Comparison of ENCODE assay signal across 23 mouse cellular contexts in genomic region chr10:88202581-88202980, GRCm38 (mm10). TPM values are rescaled to one million over a fixed set of nuclear protein-coding genes. Genes with fewer than 3 reads are reported as not detected.
A peak's percentile ranks its signal among the peaks of the same experiment; 100 is the strongest.
DNase-seq lines count a peak whose midpoint lies in the region; ATAC-seq lines count a peak whose summit lies in the region.
"Had no signal": no experiment of that assay in that cellular context is flagged by ENCODE, and none has a peak within 500 bp of the region (broad histone marks: within the 10 kb centered on the region; RNA-seq: fewer than 3 reads in every experiment).

No protein-coding gene starts in this region.

- no peaks in the 10 kb centered on the region for H3K27me3 ChIP-seq in lung, embryonic 16.5 days (ENCODE audit: control insufficient read depth, insufficient read depth, low read depth, low read length)
- H3K27me3 ChIP-seq in midbrain, embryonic 15.5 days (replicated peaks): no peaks in the 10 kb centered on the region
- H3K27me3 ChIP-seq: CH12.LX; forebrain, embryonic 12.5 days; heart, embryonic 15.5 days; intestine, embryonic 15.5 days; neural tube, embryonic 13.5 days; stomach, embryonic 15.5 days had no signal

- intact Hi-C loops in left cerebral cortex, postnatal 10 days (cut with DNase I): no loop called here

- no peak overlapping the region for H3K4me3 ChIP-seq in lung, embryonic 16.5 days (ENCODE audit: low read length)
- no peak overlapping the region for H3K4me3 ChIP-seq in midbrain, embryonic 15.5 days
- H3K4me3 ChIP-seq: forebrain, embryonic 12.5 days; hindbrain, embryonic 10.5 days; intestine, embryonic 15.5 days; neural tube, embryonic 13.5 days; stomach, embryonic 15.5 days had no signal

- no peak for DNase-seq in lung, postnatal 25 days (ENCODE audit: low spot score)
- DNase-seq in thymus, postnatal 14 days: peak; percentile 33
- DNase-seq in left cerebral cortex, postnatal 10 days (ENCODE audit: extremely low spot score in 1 of 2, low spot score in 2 of 2): no peak
- DNase-seq in layer of hippocampus, adult 11-12 months (ENCODE audit: low spot score): no peak
- DNase-seq: cerebellum, adult 2 months; gastrocnemius, adult 2 months; kidney, postnatal 4 days; lung, adult 2 months; lung, postnatal 4 days; right cerebral cortex, postnatal 14 days; spleen, adult 18-20 months had no signal

- no peak overlapping the region for H3K27ac ChIP-seq in lung, embryonic 16.5 days (ENCODE audit: low read length)
- no peak overlapping the region for H3K27ac ChIP-seq in midbrain, embryonic 15.5 days
- H3K27ac ChIP-seq: forebrain, embryonic 12.5 days; heart, embryonic 15.5 days; intestine, embryonic 15.5 days; neural tube, embryonic 13.5 days; stomach, embryonic 15.5 days had no signal

- 0 out of 2 replicates have a peak overlapping the region, but pooled peaks have one; percentile 17 for H3K4me2 ChIP-seq in lung, embryonic 16.5 days (ENCODE audit: low read depth, low read length)
- no peak overlapping the region for H3K4me2 ChIP-seq in midbrain, embryonic 15.5 days
- H3K4me2 ChIP-seq: intestine, embryonic 15.5 days; midbrain, embryonic 11.5 days had no signal

- H3K9ac ChIP-seq in lung, embryonic 16.5 days (ENCODE audit: low read length): peak overlapping the region; percentile 22; the same call in 1 of the 2 replicates
- H3K9ac ChIP-seq in midbrain, embryonic 15.5 days: no peak overlapping the region
- H3K9ac ChIP-seq: forebrain, embryonic 12.5 days; heart, embryonic 15.5 days; intestine, embryonic 15.5 days; stomach, embryonic 15.5 days had no signal

- WGBS in lung, embryonic 16.5 days: 69% methylated on average over 8 of the region's 8 CpGs
- WGBS in midbrain, embryonic 15.5 days: 98% methylated on average over 8 of the region's 8 CpGs

- no peaks in the 10 kb centered on the region for H3K9me3 ChIP-seq in lung, embryonic 16.5 days (ENCODE audit: control insufficient read depth, low read length)
- no peaks in the 10 kb centered on the region for H3K9me3 ChIP-seq in midbrain, embryonic 15.5 days
- H3K9me3 ChIP-seq: forebrain, embryonic 12.5 days; heart, embryonic 15.5 days; hindbrain, embryonic 10.5 days; intestine, embryonic 15.5 days; neural tube, embryonic 13.5 days; stomach, embryonic 15.5 days had no signal

- no peaks in the 10 kb centered on the region for H3K36me3 ChIP-seq in lung, embryonic 16.5 days (ENCODE audit: control insufficient read depth, insufficient read depth, low read length)
- H3K36me3 ChIP-seq in midbrain, embryonic 15.5 days (replicated peaks): no peaks in the 10 kb centered on the region
- H3K36me3 ChIP-seq: forebrain, embryonic 12.5 days; heart, embryonic 15.5 days had no signal

- peaks cover 8% of the 10 kb centered on the region for H3K4me1 ChIP-seq in lung, embryonic 16.5 days (replicated peaks; ENCODE audit: control insufficient read depth, insufficient read depth, low read length)
- peaks cover 6% of the 10 kb centered on the region for H3K4me1 ChIP-seq in midbrain, embryonic 15.5 days
- H3K4me1 ChIP-seq: stomach, embryonic 15.5 days had no signal

- ATAC-seq in lung, embryonic 16.5 days (ENCODE audit: low read depth): no peak
- peak; percentile 31 for ATAC-seq in CD4-positive, CD25-positive, alpha-beta regulatory T cell, adult 4 months
- peak; percentile 4 to 19; a peak in 1 of 4 replicates for ATAC-seq in hematopoietic stem cell, adult 5-6 weeks (replicated peaks in 1 of 2; ENCODE audit: insufficient read depth in 1 of 2, low FRiP score in 2 of 2, low TSS enrichment in 1 of 2, low read depth in 1 of 2, poor library complexity in 2 of 2, severe bottlenecking in 2 of 2)
- no peak for ATAC-seq in midbrain, embryonic 15.5 days (replicated peaks)
- ATAC-seq: intestine, embryonic 15.5 days had no signal

RNA-seq across cellular contexts. Expression of gene Washc3, which starts 1.7 kb away (rescaled TPM):
- 60.4 and 71.0 TPM in 2 replicates for polyA plus RNA-seq in lung, embryonic 16.5 days (2015; fragmentation: Nextera tagmentation; extraction: Ambion mirVana)
- polyA plus RNA-seq in CD4-positive, CD25-positive, alpha-beta regulatory T cell, adult 4 months (2017; shearing (Covaris generic)): 100 to 1,000 TPM in 1 of 2 experiments, 10 to 100 TPM in 1; 89.4 to 124 TPM
- total RNA-seq in hematopoietic stem cell, adult 5-6 weeks (2017): 59.0 and 64.4 TPM in 2 replicates
- 10 to 100 TPM; 22.0 to 24.6 TPM for total RNA-seq in left cerebral cortex, postnatal 10 days (2021)
- 39.0 and 40.2 TPM in 2 replicates for polyA plus RNA-seq in midbrain, embryonic 15.5 days (2015; fragmentation: Nextera tagmentation; extraction: Ambion mirVana)

RNA-seq across cellular contexts. Expression of gene Nup37, which starts 55.8 kb away (rescaled TPM):
- polyA plus RNA-seq in lung, embryonic 16.5 days (2015; fragmentation: Nextera tagmentation; extraction: Ambion mirVana): 73.1 and 80.8 TPM in 2 replicates
- polyA plus RNA-seq in CD4-positive, CD25-positive, alpha-beta regulatory T cell, adult 4 months (2017; shearing (Covaris generic)): 10 to 100 TPM; 30.8 to 38.6 TPM
- total RNA-seq in hematopoietic stem cell, adult 5-6 weeks (2017): 41.5 and 62.3 TPM in 2 replicates
- 1 to 10 TPM; 7.3 to 7.4 TPM for total RNA-seq in left cerebral cortex, postnatal 10 days (2021)
- polyA plus RNA-seq in midbrain, embryonic 15.5 days (2015; fragmentation: Nextera tagmentation; extraction: Ambion mirVana): 21.7 and 22.3 TPM in 2 replicates

RNA-seq across cellular contexts. Expression of gene Parpbp, which starts 55.8 kb away (rescaled TPM):
- polyA plus RNA-seq in lung, embryonic 16.5 days (2015; fragmentation: Nextera tagmentation; extraction: Ambion mirVana): 15.4 and 16.9 TPM in 2 replicates
- 1 to 10 TPM; 1.2 to 2.2 TPM for polyA plus RNA-seq in CD4-positive, CD25-positive, alpha-beta regulatory T cell, adult 4 months (2017; shearing (Covaris generic))
- 13.7 and 24.8 TPM in 2 replicates for total RNA-seq in hematopoietic stem cell, adult 5-6 weeks (2017)
- total RNA-seq in left cerebral cortex, postnatal 10 days (2021): 1 to 10 TPM; 2.8 to 2.9 TPM
- polyA plus RNA-seq in midbrain, embryonic 15.5 days (2015; fragmentation: Nextera tagmentation; extraction: Ambion mirVana): 1.8 and 2.3 TPM in 2 replicates
- total RNA-seq: gastrocnemius, adult 2 months had no signal

Comparison
In these comparisons a context has a peak if more than half of its experiments do, and no peak if none do; other contexts are left out.
1. ATAC-seq: peak in CD4-positive, CD25-positive, alpha-beta regulatory T cell, adult 4 months (single experiment) and hematopoietic stem cell, adult 5-6 weeks (2 of 2); none in lung, embryonic 16.5 days (single experiment) and midbrain, embryonic 15.5 days (single experiment).